Mouse (Mus musculus) bone marrow macrophage, adult 2 months (primary cell): ENCODE data around the gene Gjc3.

Experiments
- CTCF ChIP-seq: IDR thresholded peaks from 2 replicates; pipeline ENCODE4 v1.5.1; 2012; ENCODE audit warnings: low read depth, mild to moderate bottlenecking, low read length, moderate library complexity
- POLR2A ChIP-seq: IDR thresholded peaks from 2 replicates; pipeline ENCODE4 v1.6.1; 2012; ENCODE audit warnings: mild to moderate bottlenecking, low read depth, low read length, borderline replicate concordance

- TF ChIP-seq CTCF (no peak), POLR2A (no peak)
Observed at GRCm38 (mm10) chr5:137909564-137910262, 53.2 kb downstream of the Gjc3 start.
